8 mouse cellular contexts compared by ENCODE assay signal in genomic region chr9:71188647-71189415, GRCm38 (mm10). TPM values are rescaled to one million over a fixed set of nuclear protein-coding genes. Genes with fewer than 3 reads are reported as not detected.
DNase-seq lines count a peak whose midpoint lies in the region; ATAC-seq and TF ChIP-seq lines count a peak whose summit lies in the region.

No protein-coding gene starts in this region.

- H3K36me3 ChIP-seq in heart, embryonic 13.5 days, result no peaks in the 10 kb centered on the region
- no peaks in the 10 kb centered on the region for H3K36me3 ChIP-seq in liver, embryonic 13.5 days
- H3K36me3 ChIP-seq in stomach, embryonic 16.5 days (ENCODE audit: control insufficient read depth, insufficient read depth, low read length), result no peaks in the 10 kb centered on the region

- H3K4me3 ChIP-seq in embryonic fibroblast, embryonic 13.5 days (ENCODE audit: insufficient read depth, low read length), result no peak overlapping the region
- peak overlapping the region; percentile 35 for H3K4me3 ChIP-seq in heart, embryonic 13.5 days
- H3K4me3 ChIP-seq in liver, embryonic 13.5 days (replicated peaks), result peak overlapping the region; percentile 23; the same call in 1 of the 2 replicates
- no peak overlapping the region for H3K4me3 ChIP-seq in stomach, embryonic 16.5 days (replicated peaks; ENCODE audit: low read length)

- peak overlapping the region; percentile 68 for H3K4me2 ChIP-seq in heart, embryonic 13.5 days
- peak overlapping the region; percentile 61 for H3K4me2 ChIP-seq in liver, embryonic 13.5 days
- H3K4me2 ChIP-seq in stomach, embryonic 16.5 days (ENCODE audit: low read depth, low read length), result peak overlapping the region; percentile 51

- peak; percentile 54; the same call in 1 of the 2 replicates for TF ChIP-seq CTCF in embryonic fibroblast, embryonic 13.5 days (IDR thresholded peaks at IDR 0.05; ENCODE audit: borderline replicate concordance, insufficient read depth, low read length)

- H3K27ac ChIP-seq in embryonic fibroblast, embryonic 13.5 days (ENCODE audit: insufficient read depth, low read length), result no peak overlapping the region
- H3K27ac ChIP-seq in heart, embryonic 13.5 days (replicated peaks), result no peak overlapping the region
- H3K27ac ChIP-seq in liver, embryonic 13.5 days, result peak overlapping the region; percentile 41
- no peak overlapping the region for H3K27ac ChIP-seq in stomach, embryonic 16.5 days (ENCODE audit: low read length)

- WGBS in heart, embryonic 13.5 days, result 7% methylated on average over 12 of the region's 12 CpGs
- 4% methylated on average over 12 of the region's 12 CpGs for WGBS in liver, embryonic 13.5 days (ENCODE audit: insufficient replicate concordance)
- 12% methylated on average over 12 of the region's 12 CpGs for WGBS in stomach, embryonic 16.5 days

- no peaks in the 10 kb centered on the region for H3K9me3 ChIP-seq in heart, embryonic 13.5 days
- no peaks in the 10 kb centered on the region for H3K9me3 ChIP-seq in liver, embryonic 13.5 days (replicated peaks)
- no peaks in the 10 kb centered on the region for H3K9me3 ChIP-seq in stomach, embryonic 16.5 days (replicated peaks; ENCODE audit: control insufficient read depth, low read length)

- H3K4me1 ChIP-seq in embryonic fibroblast, embryonic 13.5 days (ENCODE audit: control insufficient read depth, insufficient read depth, low read length), result no peaks in the 10 kb centered on the region
- peaks cover 5% of the 10 kb centered on the region for H3K4me1 ChIP-seq in heart, embryonic 13.5 days
- peaks cover 42% of the 10 kb centered on the region for H3K4me1 ChIP-seq in liver, embryonic 13.5 days (replicated peaks)
- H3K4me1 ChIP-seq in stomach, embryonic 16.5 days (ENCODE audit: control insufficient read depth, insufficient read depth, low read length), result 0 out of 2 replicates have a peak, but pooled peaks cover 4% of the 10 kb centered on the region

- H3K27me3 ChIP-seq in heart, embryonic 13.5 days (replicated peaks), result no peaks in the 10 kb centered on the region
- no peaks in the 10 kb centered on the region for H3K27me3 ChIP-seq in liver, embryonic 13.5 days
- H3K27me3 ChIP-seq in stomach, embryonic 16.5 days (ENCODE audit: control insufficient read depth, insufficient read depth, low read length), result no peaks in the 10 kb centered on the region

- TF ChIP-seq POLR2A in embryonic fibroblast, embryonic 13.5 days (IDR thresholded peaks at IDR 0.05; ENCODE audit: low read depth, low read length), result no peak

- H3K9ac ChIP-seq in heart, embryonic 13.5 days, result peak overlapping the region; percentile 70
- H3K9ac ChIP-seq in liver, embryonic 13.5 days, result peak overlapping the region; percentile 61
- 0 out of 2 replicates have a peak overlapping the region, but pooled peaks have one; percentile 42 for H3K9ac ChIP-seq in stomach, embryonic 16.5 days (ENCODE audit: low read length)

- peak; percentile 35 to 59 for DNase-seq in CD8-positive naive resting alpha-beta T cell, adult 2 months (ENCODE audit: low read depth in 2 of 2, low spot score in 2 of 2)
- DNase-seq in brain, adult 2 months (ENCODE audit: low read depth, low spot score), result peak; percentile 72
- DNase-seq in kidney, postnatal 10 days, result peak; percentile 83
- peak; percentile 55 for DNase-seq in liver, embryonic 13.5 days
- DNase-seq in neural tube, embryonic 10.5 days (ENCODE audit: extremely low spot score, low spot score), result peak; percentile 77

- ATAC-seq in heart, embryonic 13.5 days (ENCODE audit: extremely low read depth, insufficient number of reproducible peaks, low FRiP score, low TSS enrichment), result peak; percentile 42; the same call in 1 of the 2 replicates
- peak; percentile 94 for ATAC-seq in liver, embryonic 13.5 days (ENCODE audit: low read depth)
- ATAC-seq in stomach, embryonic 16.5 days (ENCODE audit: insufficient read depth, low FRiP score), result peak; percentile 72; the same call in 1 of the 2 replicates

RNA-seq across cellular contexts. Expression of gene Aqp9, which starts 20.3 kb away (rescaled TPM):
- polyA plus RNA-seq in embryonic fibroblast, embryonic 13.5 days (2011; ENCODE audit: insufficient read length, low read depth, missing spikeins), result not detected in 2 replicates
- polyA plus RNA-seq in heart, embryonic 13.5 days (2015; fragmentation: Nextera tagmentation; extraction: Ambion mirVana), result 0.39 and 0.42 TPM in 2 replicates
- polyA plus RNA-seq in liver, embryonic 13.5 days (2015; fragmentation: Nextera tagmentation; extraction: Ambion mirVana), result 8.3 and 9.3 TPM in 2 replicates
- 0.84 and 0.95 TPM in 2 replicates for polyA plus RNA-seq in stomach, embryonic 16.5 days (2015; fragmentation: Nextera tagmentation; extraction: Ambion mirVana)

RNA-seq across cellular contexts. Expression of gene Aldh1a2, which starts 26.8 kb away (rescaled TPM):
- polyA plus RNA-seq in embryonic fibroblast, embryonic 13.5 days (2011; ENCODE audit: insufficient read length, low read depth, missing spikeins), result 2.7 and 4.0 TPM in 2 replicates
- polyA plus RNA-seq in heart, embryonic 13.5 days (2015; fragmentation: Nextera tagmentation; extraction: Ambion mirVana), result 33.5 and 44.9 TPM in 2 replicates
- 2.0 and 2.8 TPM in 2 replicates for polyA plus RNA-seq in liver, embryonic 13.5 days (2015; fragmentation: Nextera tagmentation; extraction: Ambion mirVana)
- polyA plus RNA-seq in stomach, embryonic 16.5 days (2015; fragmentation: Nextera tagmentation; extraction: Ambion mirVana), result 91.0 and 104 TPM in 2 replicates

Comparison
In these comparisons a context has a peak if more than half of its experiments do, and no peak if none do; other contexts are left out.
1. H3K4me3 ChIP-seq: peak in heart, embryonic 13.5 days (single experiment) and liver, embryonic 13.5 days (single experiment); none in embryonic fibroblast, embryonic 13.5 days (single experiment) and stomach, embryonic 16.5 days (single experiment).
2. ATAC-seq: peak in every context shown above with its lines; median percentile 94 in liver, embryonic 13.5 days; 72 in stomach, embryonic 16.5 days; 42 in heart, embryonic 13.5 days.
3. Peak in every context shown above with its lines, with median percentiles within 50 percentile points of each other: DNase-seq, H3K4me2 ChIP-seq and H3K9ac ChIP-seq.